Mouse (Mus musculus): ENCODE results near the gene B020031M17Rik.
"Not testable (repeated sequence)": the region's sequence is repeated elsewhere in the genome, so short reads cannot be mapped to it uniquely, and the experiment has no call there.

DNA sequence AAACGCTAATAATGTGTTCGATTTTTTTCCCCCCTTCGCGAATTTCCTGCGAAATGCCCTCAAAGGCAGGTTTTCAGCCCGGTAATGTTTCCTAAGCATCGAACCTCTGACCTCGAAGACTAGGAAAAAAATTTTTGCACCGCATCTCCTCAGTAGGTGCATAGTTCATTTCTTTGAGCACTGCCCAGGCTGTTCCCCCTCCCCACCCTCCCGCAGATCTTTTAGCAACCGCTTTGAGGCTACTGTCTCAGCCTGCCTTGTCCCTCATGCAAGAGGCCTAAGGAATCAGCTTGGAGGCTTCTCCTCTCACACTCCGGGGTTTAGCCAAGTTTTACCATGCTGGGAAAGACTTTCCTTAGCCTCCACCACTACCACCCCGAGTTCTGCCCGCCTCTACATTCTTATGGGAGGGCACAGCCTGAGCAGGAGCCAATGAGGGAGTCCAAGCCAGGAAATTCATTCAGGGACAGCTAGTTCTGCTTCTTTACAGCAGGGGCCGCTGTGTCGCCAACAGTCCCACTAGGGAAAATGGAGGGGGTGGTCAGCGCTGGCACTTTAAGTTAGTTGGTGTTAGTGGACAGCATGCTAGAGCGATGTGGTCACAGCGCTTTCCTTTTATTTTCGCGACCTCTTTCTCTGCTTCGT lies 48.0 kb upstream of the B020031M17Rik start:
- not testable (repeated sequence) for TF ChIP-seq CTCF (IDR thresholded peaks at IDR 0.05; ENCODE audit: control insufficient read depth, insufficient read depth, insufficient replicate concordance, low read depth, low read length); POLR2A (IDR thresholded peaks at IDR 0.05; ENCODE audit: control insufficient read depth, low read depth, low read length)

All from testis, adult 2 months (tissue).